Mouse (Mus musculus) kidney, embryonic 16.5 days (tissue): Measurements from ENCODE around the gene Fkbp10. TPM values are rescaled to one million over a fixed set of nuclear protein-coding genes. Genes with fewer than 3 reads are reported as not detected.
A peak's percentile ranks its signal among the peaks of the same experiment; 100 is the strongest.

ENCODE experiments used
- ATAC-seq: fragments of 200-750 bp; cut with Nextera tagmentation; 2 replicates; pipeline ENCODE4 v1.8.0; 2017; ENCODE audit warnings: moderate TSS enrichment; ENCODE audit not compliant: low FRiP score, low TSS enrichment
- H3K27ac ChIP-seq: fragments of 300-500 bp; sonication (generic); 2 replicates; pipeline ENCODE4 v1.5.1; 2014; ENCODE audit warnings: low read length
- H3K27me3 ChIP-seq: fragments of 300-500 bp; sonication (generic); 2 replicates; pipeline ENCODE4 v1.6.1; 2014; ENCODE audit warnings: low read length, control low read depth, mixed read lengths; ENCODE audit not compliant: insufficient read depth
- H3K36me3 ChIP-seq: fragments of 300-500 bp; sonication (generic); 2 replicates; pipeline ENCODE4 v1.6.1; 2014; ENCODE audit warnings: low read length, control low read depth, mixed read lengths; ENCODE audit not compliant: insufficient read depth
- H3K4me1 ChIP-seq: fragments of 300-500 bp; sonication (generic); 2 replicates; pipeline ENCODE4 v1.6.1; 2014; ENCODE audit warnings: low read length, control low read depth, mixed read lengths; ENCODE audit not compliant: insufficient read depth
- H3K4me2 ChIP-seq: fragments of 300-500 bp; sonication (generic); replicated peaks from 2 replicates; pipeline ENCODE4 v1.6.1; 2014; ENCODE audit warnings: low read depth, low read length
- H3K4me3 ChIP-seq: fragments of 300-500 bp; sonication (generic); 2 replicates; pipeline ENCODE4 v1.5.1; 2014; ENCODE audit warnings: mild to moderate bottlenecking, low read length
- H3K9ac ChIP-seq: fragments of 300-500 bp; sonication (generic); replicated peaks from 2 replicates; pipeline ENCODE4 v1.6.1; 2014; ENCODE audit warnings: low read length
- H3K9me3 ChIP-seq: fragments of 300-500 bp; sonication (generic); 2 replicates; pipeline ENCODE4 v1.6.1; 2016; ENCODE audit warnings: low read length, control low read depth
- WGBS: fragments of 180-500 bp; shearing (Covaris S2); extraction: QIAGEN DNeasy Blood & Tissue Kit; methylation state at CpG from one replicate; pipeline ENCODE4 v1.1.7; 2014; 5-methylcytosine and 5-hydroxymethylcytosine counted together
- polyA plus RNA-seq: library from polyadenylated mRNA; unstranded; fragments of >200 nt; fragmentation: Nextera tagmentation; extraction: Ambion mirVana; gene quantifications from 2 replicates; pipeline ENCODE4 v1.2.1, GENCODE M21; 2015

Fkbp10 gene
- 157 and 159 TPM in 2 replicates for polyA plus RNA-seq

GRCm38 (mm10) chr11:100414914-100415822 is at the start of gene Fkbp10:
Fkbp10 (plus strand) TSS chr11:100415697.
- peak within 1 kb of the TSS; percentile 97 for H3K27ac ChIP-seq
- H3K27me3 ChIP-seq, result no peaks in the 10 kb centered on the region
- peak within 1 kb of the TSS; percentile 81 for H3K9ac ChIP-seq
- H3K4me2 ChIP-seq, result peak within 1 kb of the TSS; percentile 88
- peak within 1 kb of the TSS; percentile 79 for H3K4me3 ChIP-seq
- no peaks in the 10 kb centered on the region for H3K9me3 ChIP-seq
- peaks cover 46% of the 10 kb centered on the region for H3K4me1 ChIP-seq
- ATAC-seq, result peak; percentile 44
- H3K36me3 ChIP-seq, result 0 out of 2 replicates have a peak, but pooled peaks cover 9% of the 10 kb centered on the region
- WGBS, result 0% methylated on average over 30 of the region's 31 CpGs

- 36% methylated on average over 7 of the region's 7 CpGs for WGBS
- no peak for ATAC-seq
- no peaks in the 10 kb centered on the region for H3K9me3 ChIP-seq
- no peak overlapping the region for H3K4me3 ChIP-seq
- H3K36me3 ChIP-seq, result peaks cover 37% of the 10 kb centered on the region
- no peak overlapping the region for H3K9ac ChIP-seq
- no peaks in the 10 kb centered on the region for H3K4me1 ChIP-seq
- no peak overlapping the region for H3K4me2 ChIP-seq
- H3K27me3 ChIP-seq, result no peaks in the 10 kb centered on the region
- no peak overlapping the region for H3K27ac ChIP-seq
Measured at GRCm38 (mm10) chr11:100369145-100369544, 46.4 kb upstream of the Fkbp10 start.

- H3K36me3 ChIP-seq, result peaks cover 41% of the 10 kb centered on the region
- no peak overlapping the region for H3K4me3 ChIP-seq
- H3K27me3 ChIP-seq, result no peaks in the 10 kb centered on the region
- no peak for ATAC-seq
- no peak overlapping the region for H3K4me2 ChIP-seq
- H3K4me1 ChIP-seq, result no peaks in the 10 kb centered on the region
- H3K27ac ChIP-seq, result no peak overlapping the region
- WGBS, result 73% methylated on average over 8 of the region's 8 CpGs
- H3K9me3 ChIP-seq, result no peaks in the 10 kb centered on the region
- no peak overlapping the region for H3K9ac ChIP-seq
Measured at GRCm38 (mm10) chr11:100369822-100370221, 45.7 kb upstream of the Fkbp10 start.

- WGBS, result 74% methylated on average over 7 of the region's 8 CpGs
- peaks cover 62% of the 10 kb centered on the region for H3K36me3 ChIP-seq
Measured at GRCm38 (mm10) chr11:100371981-100372558, 43.4 kb upstream of the Fkbp10 start.

GRCm38 (mm10) chr11:100375127-100375526 is 40.4 kb upstream of the Fkbp10 start:
- H3K4me3 ChIP-seq, result no peak overlapping the region
- whole genome bisulfite sequencing, result 80% methylated on average over 9 of the region's 9 CpGs
- ATAC-seq, result no peak

More at GRCm38 (mm10) chr11:100371981-100372558, 43.4 kb upstream of the Fkbp10 start:
- Histone ChIP-seq H3K27me3 (no peaks in the 10 kb centered on the region), H3K4me3 (no peak overlapping the region), H3K9me3 (no peaks in the 10 kb centered on the region), H3K27ac (no peak overlapping the region), H3K9ac (no peak overlapping the region), H3K4me1 (no peaks in the 10 kb centered on the region), H3K4me2 (no peak overlapping the region)
- no peak for ATAC-seq

GRCm38 (mm10) chr11:100376005-100376404 is 39.5 kb upstream of the Fkbp10 start:
- Histone ChIP-seq H3K36me3 (peaks cover 83% of the 10 kb centered on the region), H3K4me1 (no peaks in the 10 kb centered on the region), H3K27me3 (no peaks in the 10 kb centered on the region), H3K9ac (no peak overlapping the region), H3K4me2 (no peak overlapping the region), H3K27ac (no peak overlapping the region), H3K9me3 (no peaks in the 10 kb centered on the region), H3K4me3 (no peak overlapping the region)
- ATAC-seq, result no peak
- WGBS, result 78% methylated on average over 4 of the region's 4 CpGs

More at GRCm38 (mm10) chr11:100375127-100375526, 40.4 kb upstream of the Fkbp10 start:
- Histone ChIP-seq H3K36me3 (peaks cover 85% of the 10 kb centered on the region), H3K4me1 (no peaks in the 10 kb centered on the region), H3K27me3 (no peaks in the 10 kb centered on the region), H3K9ac (no peak overlapping the region), H3K4me2 (no peak overlapping the region), H3K9me3 (no peaks in the 10 kb centered on the region), H3K27ac (no peak overlapping the region)

- ATAC-seq, result no peak
- H3K27me3 ChIP-seq, result no peaks in the 10 kb centered on the region
- WGBS, result 87% methylated on average over 21 of the region's 21 CpGs
- H3K9me3 ChIP-seq, result no peaks in the 10 kb centered on the region
- H3K4me2 ChIP-seq, result no peak overlapping the region
- H3K27ac ChIP-seq, result no peak overlapping the region
- H3K4me1 ChIP-seq, result no peaks in the 10 kb centered on the region
- no peak overlapping the region for H3K9ac ChIP-seq
- peaks cover 80% of the 10 kb centered on the region for H3K36me3 ChIP-seq
- H3K4me3 ChIP-seq, result no peak overlapping the region
Measured at GRCm38 (mm10) chr11:100376746-100377389, 38.6 kb upstream of the Fkbp10 start.

- no peak for ATAC-seq
- no peaks in the 10 kb centered on the region for H3K27me3 ChIP-seq
Measured at GRCm38 (mm10) chr11:100377989-100378388, 37.5 kb upstream of the Fkbp10 start.

GRCm38 (mm10) chr11:100378446-100378845 is 37.1 kb upstream of the Fkbp10 start:
- peaks cover 83% of the 10 kb centered on the region for H3K36me3 ChIP-seq
- no peaks in the 10 kb centered on the region for H3K4me1 ChIP-seq
- H3K27me3 ChIP-seq, result no peaks in the 10 kb centered on the region
- no peak overlapping the region for H3K4me3 ChIP-seq
- no peaks in the 10 kb centered on the region for H3K9me3 ChIP-seq
- no peak overlapping the region for H3K27ac ChIP-seq
- ATAC-seq, result no peak
- 94% methylated on average over 5 of the region's 5 CpGs for WGBS
- no peak overlapping the region for H3K4me2 ChIP-seq
- no peak overlapping the region for H3K9ac ChIP-seq

More at GRCm38 (mm10) chr11:100377989-100378388, 37.5 kb upstream of the Fkbp10 start:
- Histone ChIP-seq H3K36me3 (peaks cover 81% of the 10 kb centered on the region), H3K4me2 (no peak overlapping the region), H3K27ac (no peak overlapping the region), H3K9ac (no peak overlapping the region), H3K9me3 (no peaks in the 10 kb centered on the region), H3K4me1 (no peaks in the 10 kb centered on the region), H3K4me3 (no peak overlapping the region)
- WGBS, result 94% methylated on average over 14 of the region's 14 CpGs
